Mouse (Mus musculus): ENCODE measurements around the gene Tmem132b.

Tmem132b gene

GRCm38 (mm10) chr5:125518640-125519039 is 12.9 kb upstream of the Tmem132b start:
- peak in 1 of 2 experiments; percentile 24 for DNase-seq

GRCm38 (mm10) chr5:125520930-125521590 is 10.5 kb upstream of the Tmem132b start:
- DNase-seq = peak in 1 of 2 experiments; percentile 21

GRCm38 (mm10) chr5:125523361-125523760 is 8.2 kb upstream of the Tmem132b start:
- no peak for DNase-seq

- DNase-seq = no peak
Observed at GRCm38 (mm10) chr5:125525516-125525915, 6.1 kb upstream of the Tmem132b start.

- peak in 1 of 2 experiments; percentile 13 for DNase-seq
Observed at GRCm38 (mm10) chr5:125526464-125526863, 5.1 kb upstream of the Tmem132b start.

- DNase-seq = peak; percentile 28 to 70
Observed at GRCm38 (mm10) chr5:125529109-125529508, 2.5 kb upstream of the Tmem132b start.

GRCm38 (mm10) chr5:125532191-125532544 is 594 bp downstream of the Tmem132b start:
- DNase-seq = no peak

- DNase-seq = no peak
Observed at GRCm38 (mm10) chr5:125532545-125533224, 1.1 kb downstream of the Tmem132b start.

- DNase-seq = no peak
Observed at GRCm38 (mm10) chr5:125533225-125533900, 1.8 kb downstream of the Tmem132b start.

- no peak for DNase-seq
Observed at GRCm38 (mm10) chr5:125534168-125534610, 2.6 kb downstream of the Tmem132b start.

- DNase-seq = no peak
Observed at GRCm38 (mm10) chr5:125534611-125535324, 3.2 kb downstream of the Tmem132b start.

- no peak for DNase-seq
Observed at GRCm38 (mm10) chr5:125545090-125545489, 13.5 kb downstream of the Tmem132b start.

GRCm38 (mm10) chr5:125546293-125546692 is 14.7 kb downstream of the Tmem132b start:
- DNase-seq = no peak

- no peak for DNase-seq
Observed at GRCm38 (mm10) chr5:125549750-125550489, 18.3 kb downstream of the Tmem132b start.

GRCm38 (mm10) chr5:125555732-125556131 is 24.2 kb downstream of the Tmem132b start:
- no peak for DNase-seq

- no peak for DNase-seq
Observed at GRCm38 (mm10) chr5:125563492-125563891, 31.9 kb downstream of the Tmem132b start.

GRCm38 (mm10) chr5:125565725-125566124 is 34.2 kb downstream of the Tmem132b start:
- no peak for DNase-seq

- no peak for DNase-seq
Observed at GRCm38 (mm10) chr5:125568457-125568856, 36.9 kb downstream of the Tmem132b start.

GRCm38 (mm10) chr5:125572011-125572410 is 40.4 kb downstream of the Tmem132b start:
- no peak for DNase-seq

- DNase-seq = no peak
Observed at GRCm38 (mm10) chr5:125574886-125575285, 43.3 kb downstream of the Tmem132b start.

GRCm38 (mm10) chr5:125575866-125576265 is 44.3 kb downstream of the Tmem132b start:
- no peak for DNase-seq

GRCm38 (mm10) chr5:125578661-125579060 is 47.1 kb downstream of the Tmem132b start:
- no peak for DNase-seq
